Mouse (Mus musculus) mature B cell (primary cell): ENCODE data around the gene Fnip1.

Experiments
- in situ Hi-C: fragments of 300-500 bp; cut with MboI; formaldehyde crosslinking; loops from 2 replicates; pipeline ENCODE4 v1.14.3; 2019

The Fnip1 gene

DNA sequence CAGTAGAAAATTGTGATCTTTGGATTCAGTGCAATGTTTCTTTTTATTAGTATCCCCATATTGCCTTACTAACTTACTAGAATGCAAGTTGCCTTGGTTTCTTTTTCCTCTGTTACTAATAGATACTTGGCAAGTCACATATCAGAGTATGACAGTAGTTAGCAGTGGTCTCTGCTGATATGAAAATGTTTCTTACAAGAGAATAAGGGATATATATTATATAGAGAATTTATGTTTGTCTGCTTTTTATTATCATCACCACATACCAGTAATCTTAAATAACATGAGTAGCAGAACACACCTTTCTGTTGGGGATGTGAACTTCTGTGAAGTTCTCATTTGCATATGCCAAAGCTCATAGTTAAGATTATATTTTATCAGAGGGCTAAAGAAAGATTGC is 104.4 kb downstream of the Fnip1 start:
- in situ Hi-C loops = no loop called here

DNA sequence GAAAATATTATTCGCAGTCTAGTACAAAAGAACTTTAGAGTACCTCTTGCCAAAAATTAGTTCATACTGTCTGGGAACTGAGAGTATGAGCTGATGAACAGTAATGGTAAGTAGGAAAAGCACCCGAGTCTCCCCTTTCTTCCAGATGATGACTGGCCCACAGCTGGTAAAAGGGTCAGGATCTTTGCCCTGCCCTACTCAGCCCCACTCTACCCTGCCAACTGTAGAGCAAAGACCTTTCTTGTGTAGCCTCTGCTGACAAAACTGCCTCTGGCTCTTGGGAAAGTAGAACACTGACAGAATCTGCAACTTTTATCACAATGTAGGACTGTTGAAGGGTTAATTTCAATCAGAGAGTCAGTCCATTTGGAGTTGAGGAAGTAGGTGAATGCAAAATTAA is 117.0 kb downstream of the Fnip1 start:
- in situ Hi-C loops = no loop called here

DNA sequence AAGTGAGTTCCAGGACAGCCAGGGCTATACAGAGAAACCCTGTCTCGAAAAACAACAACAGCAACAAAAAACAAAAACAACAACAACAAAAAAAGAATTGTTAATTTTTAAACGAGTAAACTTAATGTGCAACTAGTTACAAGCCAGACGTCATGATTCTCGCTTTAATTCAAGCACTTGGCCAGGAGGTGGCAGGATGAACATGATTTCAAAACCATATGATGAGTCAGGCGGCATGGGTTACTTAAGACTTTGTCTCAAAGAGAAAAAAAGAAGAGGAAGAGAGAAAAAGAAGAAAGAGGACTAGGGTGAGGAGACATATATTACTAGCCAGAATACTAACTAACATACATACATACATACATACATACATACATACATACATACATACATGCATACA is 124.8 kb downstream of the Fnip1 start:
- in situ Hi-C loops = no loop called here
